Mouse (Mus musculus) effector memory CD4-positive, alpha-beta T cell, adult 7 months (primary cell): ENCODE measurements around the gene Plekhg5. TPM values are rescaled to one million over a fixed set of nuclear protein-coding genes. Genes with fewer than 3 reads are reported as not detected.

ENCODE experiments used
- polyA plus RNA-seq: library from polyadenylated mRNA; unstranded; fragments of 100-300 nt; shearing (Covaris generic); gene quantifications from one replicate; pipeline ENCODE4 v1.2.1, GENCODE M21; 2017

Gene Plekhg5
- 4.8 TPM for polyA plus RNA-seq

GRCm38 (mm10) chr4:152072121-152072601 lies at the start of gene Plekhg5:
Gene Plekhg5 (plus strand): TSS chr4:152072498.

GRCm38 (mm10) chr4:152027524-152027923 lies 44.8 kb upstream of the Plekhg5 start, which contains the start of gene Zbtb48:
Gene Zbtb48 (minus strand): TSS chr4:152027671.

GRCm38 (mm10) chr4:152038225-152038984 lies 33.9 kb upstream of the Plekhg5 start, which contains the start of gene Tas1r1:
Gene Tas1r1 (minus strand): TSS chr4:152038568.

GRCm38 (mm10) chr4:152038985-152039830 lies 33.1 kb upstream of the Plekhg5 start, which contains the start of gene Nol9:
Gene Nol9 (plus strand): TSS chr4:152039321.

GRCm38 (mm10) chr4:152115921-152116612 lies 43.8 kb downstream of the Plekhg5 start, which contains the start of gene Tnfrsf25:
Gene Tnfrsf25 (plus strand): TSS chr4:152115934.

GRCm38 (mm10) chr4:152151966-152152544 lies 79.8 kb downstream of the Plekhg5 start, which contains the start of gene Espn:
Gene Espn (minus strand): TSS chr4:152152371.

GRCm38 (mm10) chr4:152158585-152159284 lies 86.4 kb downstream of the Plekhg5 start, which contains the start of gene Hes2:
Gene Hes2 (plus strand): TSS chr4:152158867.

Other genes starting within 250 kb of the Plekhg5 start
- 44.3 TPM for gene Camta1, start 210.6 kb upstream of the Plekhg5 start, polyA plus RNA-seq
- gene Dnajc11, start 138.8 kb upstream of the Plekhg5 start, polyA plus RNA-seq: 41.6 TPM
- gene Thap3, start 83.5 kb upstream of the Plekhg5 start, polyA plus RNA-seq: 84.0 TPM
- 73.5 TPM for gene Phf13, start 76.2 kb upstream of the Plekhg5 start, polyA plus RNA-seq
- gene Klhl21, start 63.7 kb upstream of the Plekhg5 start, polyA plus RNA-seq: 39.7 TPM
- 21.7 TPM for gene Zbtb48, start 44.8 kb upstream of the Plekhg5 start, polyA plus RNA-seq
- gene Tas1r1, start 33.9 kb upstream of the Plekhg5 start, polyA plus RNA-seq: 0.22 TPM
- gene Nol9, start 33.2 kb upstream of the Plekhg5 start, polyA plus RNA-seq: 43.0 TPM
- gene Tnfrsf25, start 43.4 kb downstream of the Plekhg5 start, polyA plus RNA-seq: 252 TPM
- 39.6 TPM for gene Espn, start 79.9 kb downstream of the Plekhg5 start, polyA plus RNA-seq
- gene Hes2, start 86.4 kb downstream of the Plekhg5 start, polyA plus RNA-seq: 0.15 TPM
- gene Acot7, start 105.6 kb downstream of the Plekhg5 start, polyA plus RNA-seq: 105 TPM
- gene Gpr153, start 201.7 kb downstream of the Plekhg5 start, polyA plus RNA-seq: not detected
- not detected for gene Hes3, start 219.2 kb downstream of the Plekhg5 start, polyA plus RNA-seq
- gene Icmt, start 224.7 kb downstream of the Plekhg5 start, polyA plus RNA-seq: 22.2 TPM
- gene Rnf207, start 246.5 kb downstream of the Plekhg5 start, polyA plus RNA-seq: not detected